Mouse (Mus musculus): ENCODE results near the gene Ifi206. TPM values are rescaled to one million over a fixed set of nuclear protein-coding genes. Genes with fewer than 3 reads are reported as not detected.
"Not testable (repeated sequence)": the region's sequence is repeated elsewhere in the genome, so short reads cannot be mapped to it uniquely, and the experiment has no call there.

The Ifi206 gene
- under 1 TPM; 0.11 to 0.51 TPM for total RNA-seq (2021)

- intact Hi-C loops (cut with DNase I); DNase-seq: not testable (repeated sequence)
Measured at GRCm38 (mm10) chr1:173490812-173491480, at the start of gene Ifi206. Gene Ifi206 (minus strand): TSS chr1:173491041.

- intact Hi-C loops (cut with DNase I); DNase-seq: not testable (repeated sequence)
Measured at GRCm38 (mm10) chr1:173535791-173536190, 45.0 kb upstream of the Ifi206 start, which contains the start of gene Ifi214. Gene Ifi214 (minus strand): TSS chr1:173535957.

GRCm38 (mm10) chr1:173521452-173521851, 30.6 kb upstream of the Ifi206 start:
- DNase-seq, result no peak
- intact Hi-C loops (cut with DNase I), result no loop called here

- intact Hi-C loops (cut with DNase I); DNase-seq: not testable (repeated sequence)
Measured at GRCm38 (mm10) chr1:173510595-173510994, 19.8 kb upstream of the Ifi206 start.

- intact Hi-C loops (cut with DNase I); DNase-seq: not testable (repeated sequence)
Measured at GRCm38 (mm10) chr1:173491483-173491882, 642 bp upstream of the Ifi206 start.

- DNase-seq; intact Hi-C loops (cut with DNase I): not testable (repeated sequence)
Measured at GRCm38 (mm10) chr1:173481182-173481574, 9.7 kb downstream of the Ifi206 start.

- DNase-seq; intact Hi-C loops (cut with DNase I): not testable (repeated sequence)
Measured at GRCm38 (mm10) chr1:173480399-173481181, 10.3 kb downstream of the Ifi206 start.

GRCm38 (mm10) chr1:173456761-173457160, 34.1 kb downstream of the Ifi206 start:
- DNase-seq, result no peak
- intact Hi-C loops (cut with DNase I), result loop anchor here (1.0 to 5.0 kb wide), 3 partner anchors 647 to 1096 kb away; no protein-coding TSS in a partner anchor

GRCm38 (mm10) chr1:173456139-173456754, 34.6 kb downstream of the Ifi206 start:
- intact Hi-C loops (cut with DNase I), result loop anchor here (1.0 to 5.0 kb wide), 3 partner anchors 647 to 1096 kb away; no protein-coding TSS in a partner anchor
- peak in 1 of 2 experiments; percentile 19 for DNase-seq

GRCm38 (mm10) chr1:173451665-173452064, 39.2 kb downstream of the Ifi206 start:
- intact Hi-C loops (cut with DNase I), result no loop called here
- no peak for DNase-seq

GRCm38 (mm10) chr1:173450621-173451020, 40.2 kb downstream of the Ifi206 start:
- intact Hi-C loops (cut with DNase I), result no loop called here
- DNase-seq, result no peak

GRCm38 (mm10) chr1:173447067-173447466, 43.8 kb downstream of the Ifi206 start:
- intact Hi-C loops (cut with DNase I), result no loop called here
- DNase-seq, result no peak

GRCm38 (mm10) chr1:173443061-173443460, 47.8 kb downstream of the Ifi206 start:
- DNase-seq, result no peak
- intact Hi-C loops (cut with DNase I), result no loop called here

GRCm38 (mm10) chr1:173441210-173441609, 49.6 kb downstream of the Ifi206 start:
- intact Hi-C loops (cut with DNase I), result no loop called here
- no peak for DNase-seq

GRCm38 (mm10) chr1:173440681-173441080, 50.2 kb downstream of the Ifi206 start:
- intact Hi-C loops (cut with DNase I), result no loop called here
- DNase-seq, result no peak

- DNase-seq, result no peak
- intact Hi-C loops (cut with DNase I), result no loop called here
Measured at GRCm38 (mm10) chr1:173437161-173437953, 53.5 kb downstream of the Ifi206 start.

GRCm38 (mm10) chr1:173432411-173432810, 58.4 kb downstream of the Ifi206 start:
- intact Hi-C loops (cut with DNase I), result no loop called here

GRCm38 (mm10) chr1:173429995-173430699, 60.7 kb downstream of the Ifi206 start:
- intact Hi-C loops (cut with DNase I), result no loop called here

More at GRCm38 (mm10) chr1:173432411-173432810, 58.4 kb downstream of the Ifi206 start:
- no peak for DNase-seq

GRCm38 (mm10) chr1:173427385-173427784, 63.5 kb downstream of the Ifi206 start:
- no peak for DNase-seq
- intact Hi-C loops (cut with DNase I), result no loop called here

More at GRCm38 (mm10) chr1:173429995-173430699, 60.7 kb downstream of the Ifi206 start:
- DNase-seq, result no peak
